Mouse (Mus musculus) stomach, embryonic 16.5 days (tissue): ENCODE measurements around the gene Gm20518. TPM values are rescaled to one million over a fixed set of nuclear protein-coding genes. Genes with fewer than 3 reads are reported as not detected.

Source experiments
- ATAC-seq: fragments of 200-750 bp; cut with Nextera tagmentation; 2 replicates; pipeline ENCODE4 v1.8.0; 2017; ENCODE audit warnings: moderate number of reproducible peaks, moderate TSS enrichment; ENCODE audit not compliant: insufficient read depth, low FRiP score
- H3K27ac ChIP-seq: fragments of 300-500 bp; sonication (generic); 2 replicates; pipeline ENCODE4 v1.5.1; 2014; ENCODE audit warnings: low read length
- H3K27me3 ChIP-seq: fragments of 300-500 bp; sonication (generic); 2 replicates; pipeline ENCODE4 v1.6.1; 2014; ENCODE audit warnings: low read length, control low read depth, mixed read lengths; ENCODE audit not compliant: control insufficient read depth, insufficient read depth
- H3K36me3 ChIP-seq: fragments of 300-500 bp; sonication (generic); 2 replicates; pipeline ENCODE4 v1.6.1; 2014; ENCODE audit warnings: low read length; ENCODE audit not compliant: control insufficient read depth, insufficient read depth
- H3K4me1 ChIP-seq: fragments of 300-500 bp; sonication (generic); 2 replicates; pipeline ENCODE4 v1.6.1; 2014; ENCODE audit warnings: low read length, control low read depth, mixed read lengths; ENCODE audit not compliant: control insufficient read depth, insufficient read depth
- H3K4me2 ChIP-seq: fragments of 300-500 bp; sonication (generic); 2 replicates; pipeline ENCODE4 v1.6.1; 2014; ENCODE audit warnings: low read depth, low read length, mixed read lengths
- H3K4me3 ChIP-seq: fragments of 300-500 bp; sonication (generic); replicated peaks from 2 replicates; pipeline ENCODE4 v1.5.1; 2014; ENCODE audit warnings: mild to moderate bottlenecking, low read length
- H3K9ac ChIP-seq: fragments of 300-500 bp; sonication (generic); 2 replicates; pipeline ENCODE4 v1.6.1; 2014; ENCODE audit warnings: low read length
- H3K9me3 ChIP-seq: fragments of 300-500 bp; sonication (generic); replicated peaks from 2 replicates; pipeline ENCODE4 v1.6.1; 2016; ENCODE audit warnings: low read length, control low read depth; ENCODE audit not compliant: control insufficient read depth
- WGBS: fragments of 180-500 bp; shearing (Covaris S2); extraction: QIAGEN DNeasy Blood & Tissue Kit; methylation state at CpG from one replicate; pipeline ENCODE4 v1.1.7; 2014; 5-methylcytosine and 5-hydroxymethylcytosine counted together
- polyA plus RNA-seq: library from polyadenylated mRNA; unstranded; fragments of >200 nt; fragmentation: Nextera tagmentation; extraction: Ambion mirVana; gene quantifications from 2 replicates; pipeline ENCODE4 v1.2.1, GENCODE M21; 2015

Gene Gm20518
- polyA plus RNA-seq, 1 experiment from 2014 or later: 0.32 TPM

DNA sequence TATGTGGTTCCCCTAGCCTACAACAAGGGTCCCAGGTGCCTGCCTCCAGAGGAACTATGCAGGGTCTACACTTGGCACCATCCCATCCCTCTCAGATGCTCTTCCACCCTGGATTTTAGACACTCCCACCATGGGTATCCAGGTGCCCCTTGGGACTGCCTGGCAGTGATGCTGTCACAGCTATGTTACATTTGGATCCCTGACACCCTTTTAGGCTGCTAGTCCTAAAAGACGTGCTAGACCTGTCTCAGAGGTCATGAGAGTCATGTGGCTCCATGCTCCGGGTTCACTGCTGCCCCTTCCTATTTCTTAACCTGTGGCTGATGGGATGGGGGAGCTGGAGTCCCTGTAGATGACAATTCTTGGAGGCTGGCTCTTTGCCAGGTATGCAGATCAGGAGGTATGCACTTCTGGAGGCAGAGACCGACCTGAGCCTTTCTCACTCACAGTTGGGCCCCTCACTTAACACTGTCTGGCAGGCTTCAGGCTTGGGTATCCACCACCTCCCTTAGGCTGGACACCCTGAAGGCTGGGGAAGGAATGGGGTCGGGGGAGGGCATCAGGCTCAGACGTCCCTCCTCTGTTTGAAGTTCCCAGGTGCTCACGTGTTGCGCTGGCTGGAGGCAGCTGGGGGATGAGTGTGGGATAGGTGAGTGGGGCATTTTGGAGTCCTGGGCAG is 89.6 kb downstream of the Gm20518 start:
- no peak overlapping the region; the same call in 1 of the 2 replicates for H3K4me3 ChIP-seq
- H3K27ac ChIP-seq: no peak overlapping the region
- 25% methylated on average over 7 of the region's 7 CpGs for WGBS
- H3K9me3 ChIP-seq: no peaks in the 10 kb centered on the region
- H3K4me2 ChIP-seq: no peak overlapping the region
- 0 out of 2 replicates have a peak overlapping the region, but pooled peaks have one; percentile 26 for H3K9ac ChIP-seq
- H3K27me3 ChIP-seq: peaks cover 43% of the 10 kb centered on the region
- no peak for ATAC-seq
- peaks cover 61% of the 10 kb centered on the region for H3K4me1 ChIP-seq
- 0 out of 2 replicates have a peak, but pooled peaks cover 4% of the 10 kb centered on the region for H3K36me3 ChIP-seq

DNA sequence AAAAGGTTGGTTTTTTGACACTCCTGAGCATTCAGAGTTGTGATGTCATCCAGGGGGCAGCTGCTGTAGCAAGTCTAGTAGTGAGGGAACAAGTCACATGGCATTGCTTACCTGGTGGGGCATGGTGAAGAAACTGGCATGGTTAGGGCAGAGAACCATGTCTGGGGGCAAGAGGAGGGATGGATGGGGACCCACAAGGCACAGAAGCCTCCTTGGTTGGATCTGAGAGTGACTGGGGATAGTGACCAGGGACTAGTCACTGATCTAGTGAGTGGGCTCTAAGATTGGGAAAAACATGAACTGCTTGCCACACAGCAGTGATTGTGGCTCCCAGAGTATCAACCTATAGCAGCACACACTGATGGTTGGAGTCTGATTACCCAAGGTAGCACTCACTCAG is 91.9 kb downstream of the Gm20518 start:
- Histone ChIP-seq H3K27me3 (peaks cover 36% of the 10 kb centered on the region), H3K4me1 (peaks cover 50% of the 10 kb centered on the region), H3K4me2 (peak overlapping the region; percentile 71), H3K4me3 (no peak overlapping the region), H3K9ac (no peak overlapping the region), H3K9me3 (no peaks in the 10 kb centered on the region), H3K36me3 (0 out of 2 replicates have a peak, but pooled peaks cover 4% of the 10 kb centered on the region), H3K27ac (no peak overlapping the region)
- ATAC-seq: no peak

DNA sequence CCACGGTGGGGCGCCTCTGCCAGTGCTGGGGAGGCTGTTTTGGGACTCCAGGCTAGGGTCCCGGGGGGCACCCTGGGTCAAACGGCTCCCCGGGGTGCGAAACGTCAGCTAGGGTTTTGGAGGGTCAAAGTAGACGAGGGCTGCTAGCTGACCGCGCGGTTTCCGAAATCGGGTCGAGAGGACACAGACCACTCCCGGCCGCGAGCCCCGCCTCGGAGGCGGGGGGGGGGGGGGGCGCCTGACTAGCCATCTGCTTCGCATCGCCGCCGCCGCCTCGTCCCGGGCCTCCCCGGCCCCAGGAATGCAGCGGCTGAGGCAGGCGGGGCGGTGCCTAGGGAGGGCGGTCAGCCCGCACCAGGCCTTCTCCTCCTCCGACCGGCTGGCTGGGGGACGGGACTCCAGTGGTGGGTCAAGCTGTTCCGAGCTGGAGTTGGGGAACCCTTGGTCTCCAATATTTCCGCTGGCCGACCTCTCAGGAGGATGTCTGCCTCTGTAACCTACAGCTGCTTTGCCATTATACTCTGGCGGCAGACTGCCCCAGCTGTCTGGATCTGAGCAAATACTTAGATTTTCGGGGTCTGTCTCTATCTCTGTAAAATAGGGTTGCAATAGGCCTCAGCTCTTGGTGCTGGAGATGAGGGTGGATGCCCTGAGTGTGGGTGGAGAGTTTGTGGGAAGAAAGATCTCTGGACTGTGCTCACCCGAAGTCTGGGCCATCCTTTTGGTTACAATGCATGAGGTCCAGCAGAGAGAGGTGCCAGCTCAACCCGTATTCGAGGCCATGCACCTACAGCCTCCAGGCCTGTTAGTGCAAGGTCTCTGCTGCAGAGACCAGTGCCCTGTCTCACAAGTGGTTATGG is 92.9 kb downstream of the Gm20518 start:
- 0 out of 2 replicates have a peak, but pooled peaks cover 2% of the 10 kb centered on the region for H3K36me3 ChIP-seq
- peaks cover 32% of the 10 kb centered on the region for H3K27me3 ChIP-seq
- peak overlapping the region; percentile 71 for H3K4me2 ChIP-seq
- no peaks in the 10 kb centered on the region for H3K9me3 ChIP-seq
- H3K9ac ChIP-seq: peak overlapping the region; percentile 88
- H3K4me3 ChIP-seq: peak overlapping the region; percentile 73
- 6% methylated on average over 31 of the region's 45 CpGs for WGBS
- H3K27ac ChIP-seq: peak overlapping the region; percentile 96
- ATAC-seq: peak; percentile 84
- peaks cover 39% of the 10 kb centered on the region for H3K4me1 ChIP-seq

DNA sequence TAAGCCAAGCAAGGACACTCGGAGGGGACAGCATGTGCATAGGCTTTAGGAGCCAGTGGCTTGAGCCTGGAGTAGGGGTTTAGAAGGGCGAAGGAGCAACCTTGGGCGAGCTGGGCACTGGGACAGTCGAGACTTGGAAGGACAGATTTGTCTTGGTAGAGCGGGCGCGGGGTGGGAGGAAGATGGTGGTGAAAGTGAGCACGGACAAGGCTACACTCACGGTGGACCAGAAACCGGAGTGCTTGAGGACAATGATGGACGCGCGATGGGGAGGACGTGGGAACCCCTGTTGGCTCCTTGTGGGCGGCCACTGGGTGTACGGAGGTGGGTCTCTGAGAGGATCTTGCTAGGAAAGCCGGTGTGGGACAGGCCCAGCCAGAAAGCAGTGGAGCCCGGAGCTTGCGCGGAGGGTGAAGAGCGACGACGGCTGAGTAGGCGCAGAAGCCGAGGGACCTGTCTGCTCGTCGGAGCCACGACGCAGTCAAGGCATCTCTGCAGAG is 93.6 kb downstream of the Gm20518 start:
- WGBS: 3% methylated on average over 29 of the region's 29 CpGs
- H3K27me3 ChIP-seq: peaks cover 27% of the 10 kb centered on the region

DNA sequence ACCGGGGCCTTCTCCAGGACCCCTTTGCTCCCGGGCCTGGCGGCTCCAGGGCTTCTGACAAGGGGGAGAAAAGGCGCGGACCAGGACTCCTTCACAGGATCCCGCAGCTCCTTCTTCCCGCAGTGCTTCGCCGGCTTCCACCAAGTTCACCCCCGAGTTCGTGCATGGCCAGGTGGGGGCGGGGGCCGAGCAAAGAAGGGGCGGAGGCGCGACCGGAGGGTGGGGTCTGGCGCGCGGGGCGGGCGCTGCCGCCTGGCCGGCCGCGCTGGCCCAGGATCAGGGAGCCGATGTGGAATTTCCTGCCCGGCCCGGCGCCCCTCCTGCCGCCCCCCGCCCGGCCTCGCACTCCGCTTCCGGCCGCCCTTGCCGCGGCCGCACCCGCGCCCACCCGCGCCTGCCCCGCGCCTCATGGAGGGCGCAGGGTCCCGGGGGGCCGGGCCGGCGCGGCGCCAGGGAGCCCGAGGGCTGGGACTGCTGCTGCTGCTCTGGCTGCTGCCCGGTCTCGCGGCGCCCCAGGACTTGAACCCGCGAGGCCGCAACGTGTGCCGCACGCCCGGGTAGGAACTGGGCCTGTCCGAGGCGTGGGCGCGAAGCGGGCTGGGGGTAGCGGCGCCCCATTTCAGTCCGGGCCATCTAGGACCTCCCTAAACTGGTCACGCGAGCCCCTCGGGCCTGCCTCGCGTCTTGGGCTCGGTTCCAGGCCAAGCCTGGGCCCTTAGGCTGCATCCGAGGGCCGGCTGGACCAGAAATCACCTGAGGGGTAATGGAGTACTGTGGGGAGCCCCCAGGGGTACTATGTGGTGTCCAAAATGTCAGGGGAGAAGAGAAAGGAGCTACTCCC is 94.3 kb downstream of the Gm20518 start, which contains the start of gene Scarf2:
Gene Scarf2, plus strand, starts transcription at position 312 of the 841 bp plus-strand sequence.
- peaks cover 21% of the 10 kb centered on the region for H3K27me3 ChIP-seq
- ATAC-seq: peak; percentile 75
- H3K9ac ChIP-seq: peak within 1 kb of the TSS; percentile 88
- H3K4me2 ChIP-seq: peak within 1 kb of the TSS; percentile 71
- H3K4me3 ChIP-seq: peak within 1 kb of the TSS; percentile 73
- peaks cover 26% of the 10 kb centered on the region for H3K4me1 ChIP-seq
- peak within 1 kb of the TSS; percentile 96 for H3K27ac ChIP-seq
- WGBS: 1% methylated on average over 80 of the region's 81 CpGs
- no peaks in the 10 kb centered on the region for H3K9me3 ChIP-seq
- no peaks in the 10 kb centered on the region for H3K36me3 ChIP-seq

More for the DNA sequence above, 93.6 kb downstream of the Gm20518 start:
- H3K9ac ChIP-seq: peak overlapping the region; percentile 88
- H3K4me3 ChIP-seq: peak overlapping the region; percentile 73
- no peaks in the 10 kb centered on the region for H3K9me3 ChIP-seq
- no peaks in the 10 kb centered on the region for H3K36me3 ChIP-seq
- H3K4me2 ChIP-seq: peak overlapping the region; percentile 71
- peaks cover 33% of the 10 kb centered on the region for H3K4me1 ChIP-seq
- 0 out of 2 replicates have a peak, but pooled peaks have one; percentile 0 for ATAC-seq
- H3K27ac ChIP-seq: peak overlapping the region; percentile 96

DNA sequence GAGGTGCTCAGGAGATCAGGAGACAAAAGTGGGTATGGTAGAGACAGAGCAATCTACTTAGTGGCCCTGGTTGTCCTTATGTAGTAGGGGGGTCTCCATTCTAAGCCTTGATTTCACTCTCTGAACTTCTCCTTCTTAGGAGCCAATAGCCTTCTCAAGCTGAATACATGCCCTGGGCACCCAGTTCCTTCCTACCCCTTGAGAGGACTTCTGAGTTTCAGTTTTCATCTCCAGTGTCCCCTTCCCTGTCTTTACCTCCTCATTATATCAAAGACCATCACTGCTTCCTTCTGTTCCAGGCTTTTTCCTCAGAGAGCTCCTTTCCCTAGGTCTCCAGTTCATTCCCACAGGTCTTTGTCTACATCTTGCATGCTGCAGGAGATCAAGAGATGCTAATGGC is 95.0 kb downstream of the Gm20518 start:
- Histone ChIP-seq H3K9ac (peak overlapping the region; percentile 88), H3K27me3 (peaks cover 14% of the 10 kb centered on the region; the same call in 1 of the 2 replicates), H3K4me2 (peak overlapping the region; percentile 71), H3K27ac (peak overlapping the region; percentile 96), H3K4me1 (peaks cover 20% of the 10 kb centered on the region), H3K4me3 (peak overlapping the region; percentile 73), H3K36me3 (no peaks in the 10 kb centered on the region), H3K9me3 (no peaks in the 10 kb centered on the region)
- no peak for ATAC-seq

DNA sequence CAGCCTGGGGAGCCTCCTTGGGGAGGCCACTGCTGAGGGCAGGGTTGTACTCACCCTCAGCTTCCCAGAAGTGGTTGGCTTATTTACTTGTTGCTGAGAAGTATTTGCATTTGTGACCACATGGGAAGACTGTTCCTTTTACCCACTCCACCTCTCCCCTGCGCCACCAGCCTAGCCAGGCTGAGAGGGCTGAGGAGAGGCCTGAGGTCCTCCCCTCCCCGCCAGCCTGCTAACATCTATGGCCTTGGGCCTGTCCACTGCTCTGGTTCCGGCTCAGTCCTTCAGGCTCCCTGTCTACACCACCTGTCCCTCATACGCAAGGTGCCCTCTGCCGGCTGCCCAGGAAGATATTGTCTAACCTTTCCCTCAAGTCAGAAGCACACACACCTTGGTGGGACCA is 95.8 kb downstream of the Gm20518 start:
- 0 out of 2 replicates have a peak, but pooled peaks cover 8% of the 10 kb centered on the region for H3K27me3 ChIP-seq
- 58% methylated on average over 5 of the region's 5 CpGs for WGBS

DNA sequence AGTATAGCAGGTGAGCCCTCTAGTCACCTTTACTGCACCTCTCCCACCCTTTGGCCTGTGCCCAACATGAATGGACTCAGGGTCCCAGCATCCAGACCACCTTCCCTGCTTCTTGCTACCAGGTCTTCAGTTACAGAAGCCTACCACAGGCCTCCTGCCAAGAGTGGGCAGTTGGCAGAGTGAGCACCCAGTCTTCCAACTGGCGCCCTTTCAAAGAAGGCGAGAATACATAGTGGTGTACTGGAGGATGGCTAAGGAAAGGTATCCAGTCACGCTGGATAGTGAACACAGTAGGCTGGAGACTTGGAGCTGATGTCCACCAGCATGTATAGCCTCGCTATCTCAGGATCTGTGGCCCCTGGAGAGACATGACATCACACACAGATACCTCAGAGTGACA is 97.4 kb downstream of the Gm20518 start:
- H3K27me3 ChIP-seq: 0 out of 2 replicates have a peak, but pooled peaks cover 2% of the 10 kb centered on the region
- no peak overlapping the region for H3K4me2 ChIP-seq
- no peak overlapping the region for H3K9ac ChIP-seq
- H3K9me3 ChIP-seq: no peaks in the 10 kb centered on the region
- no peak overlapping the region for H3K4me3 ChIP-seq
- ATAC-seq: no peak
- WGBS: 96% methylated on average over 4 of the region's 4 CpGs
- H3K27ac ChIP-seq: no peak overlapping the region
- 0 out of 2 replicates have a peak, but pooled peaks cover 4% of the 10 kb centered on the region for H3K4me1 ChIP-seq
- peaks cover 4% of the 10 kb centered on the region; the same call in 1 of the 2 replicates for H3K36me3 ChIP-seq

More for the DNA sequence above, 95.8 kb downstream of the Gm20518 start:
- H3K4me2 ChIP-seq: no peak overlapping the region
- no peak overlapping the region for H3K9ac ChIP-seq
- H3K4me3 ChIP-seq: no peak overlapping the region
- ATAC-seq: no peak
- peaks cover 15% of the 10 kb centered on the region for H3K4me1 ChIP-seq
- H3K9me3 ChIP-seq: no peaks in the 10 kb centered on the region
- H3K27ac ChIP-seq: no peak overlapping the region
- no peaks in the 10 kb centered on the region for H3K36me3 ChIP-seq
